Mouse (Mus musculus): ENCODE measurements at regions not wholly inside any gene's neighbourhood (a gene's known extent, or its start where the extent isn't known, plus 50 kb on each side); places are given as distances from the start of the nearest gene placed in this dataset.

DNA sequence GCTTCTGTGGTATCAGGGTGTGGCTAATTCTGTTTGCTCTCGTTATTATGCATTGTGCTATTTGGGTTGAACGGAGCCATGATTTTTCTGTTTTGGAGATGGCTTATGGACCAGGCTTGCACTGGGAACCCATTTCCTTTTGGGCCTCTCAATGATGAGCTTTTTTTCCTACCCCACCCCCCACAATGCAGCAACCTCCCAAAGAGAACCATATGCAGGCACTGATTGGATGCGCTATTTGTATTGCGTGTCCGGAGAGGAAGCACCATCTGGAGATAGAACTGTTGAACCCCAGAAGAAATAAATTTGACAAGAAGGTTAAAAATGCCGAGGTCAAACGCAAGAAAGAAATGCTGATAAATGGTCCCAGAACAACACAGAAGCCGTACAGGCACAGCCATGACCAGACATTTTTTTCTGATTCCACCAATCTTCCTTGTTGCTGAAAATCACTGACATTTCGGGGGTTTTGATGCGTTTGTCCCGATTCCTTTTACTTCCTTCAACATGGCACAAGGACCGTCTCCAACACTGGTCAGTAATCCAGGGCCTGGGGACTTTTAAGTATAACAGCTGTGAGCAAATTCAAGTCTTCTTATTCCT is 85.3 kb upstream of the Cpsf6 start:
- no peak for TF ChIP-seq POLR2A (IDR thresholded peaks at IDR 0.05; ENCODE audit: low read depth, low read length)
- TF ChIP-seq CTCF (conservative IDR thresholded peaks at IDR 0.05; ENCODE audit: insufficient read depth, insufficient read length, low read depth, low read length) = no peak

Data from kidney, adult 2 months (tissue).